Mouse (Mus musculus): ENCODE measurements around the gene Atf6.

GRCm38 (mm10) chr1:170689773-170690172 is 177.8 kb downstream of the Atf6 start:
- TF ChIP-seq CTCF (IDR thresholded peaks at IDR 0.05; ENCODE audit: low read depth, low read length) (no peak), POLR2A (IDR thresholded peaks at IDR 0.05; ENCODE audit: extremely low read depth, insufficient read depth, low read length) (no peak)

Data from liver, adult 2 months (tissue).